Mouse (Mus musculus): ENCODE data around the gene Agrp. TPM values are rescaled to one million over a fixed set of nuclear protein-coding genes. Genes with fewer than 3 reads are reported as not detected.
A peak's percentile ranks its signal among the peaks of the same experiment; 100 is the strongest.

Agrp gene
- total and polyA plus RNA-seq, 3 experiments: 0.63 TPM; not detected in 2

- Histone ChIP-seq H3K4me3 (ENCODE audit: control insufficient read depth in 1 of 2, insufficient read depth in 1 of 2, low read depth in 2 of 2, low read length in 2 of 2) (peak within 1 kb of the TSS; percentile 80 to 86), H3K9me3 (replicated peaks; ENCODE audit: insufficient read depth, low read length) (no peaks in the 10 kb centered on the region), H3K79me2 (ENCODE audit: control insufficient read depth, insufficient read depth, low read length, poor library complexity) (peaks cover 15% of the 10 kb centered on the region), H3K27me3 (ENCODE audit: control insufficient read depth in 1 of 2, insufficient read depth in 2 of 2, low read length in 2 of 2) (no peaks in the 10 kb centered on the region), H3K27ac (ENCODE audit: control insufficient read depth, low read depth, low read length) (peak within 1 kb of the TSS; percentile 88), H3K9ac (ENCODE audit: control insufficient read depth, low read depth, low read length, poor library complexity, severe bottlenecking) (peak within 1 kb of the TSS; percentile 87), H3K36me3 (ENCODE audit: control insufficient read depth in 1 of 2, insufficient read depth in 2 of 2, low read length in 2 of 2) (peaks cover 0 to 7% of the 10 kb centered on the region in 2 experiments; a peak in 2 of 4 replicates), H3K4me1 (ENCODE audit: control insufficient read depth in 1 of 2, insufficient read depth in 2 of 2, low read length in 2 of 2) (peaks cover 7 to 12% of the 10 kb centered on the region in 2 experiments; a peak in 3 of 4 replicates)
- peak; percentile 100 for DNase-seq (ENCODE audit: low read depth, low spot score)
- TF ChIP-seq POLR2A (IDR thresholded peaks at IDR 0.05; ENCODE audit: control insufficient read depth in 1 of 2, insufficient read depth in 1 of 2, low read depth in 1 of 2, low read length in 2 of 2, poor library complexity in 1 of 2) (peak; percentile 63 to 89; a peak in 3 of 4 replicates), UBTF (IDR thresholded peaks at IDR 0.05; ENCODE audit: borderline replicate concordance, insufficient read depth, low read depth, low read length) (no peak), HCFC1 (IDR thresholded peaks at IDR 0.05; ENCODE audit: low read depth, low read length) (peak; percentile 85), RAD21 (IDR thresholded peaks at IDR 0.05; ENCODE audit: low read depth, low read length) (peak; percentile 75), TCF12 (IDR thresholded peaks at IDR 0.05; ENCODE audit: low read depth, low read length) (peak; percentile 66; the same call in 1 of the 2 replicates), CHD2 (IDR thresholded peaks at IDR 0.05; ENCODE audit: low read length) (no peak), MAFK (IDR thresholded peaks at IDR 0.05; ENCODE audit: borderline replicate concordance, low read depth, low read length) (no peak), RCOR1 (IDR thresholded peaks at IDR 0.05; ENCODE audit: low read depth, low read length) (no peak), USF1 (IDR thresholded peaks at IDR 0.05; ENCODE audit: low read depth, low read length) (peak; percentile 98), ELF1 (IDR thresholded peaks at IDR 0.05; ENCODE audit: low read depth, low read length) (peak; percentile 91), BHLHE40 (IDR thresholded peaks at IDR 0.05; ENCODE audit: borderline replicate concordance, low read depth, low read length) (peak; percentile 97), MAZ (IDR thresholded peaks at IDR 0.05; ENCODE audit: low read depth, low read length) (peak; percentile 71; the same call in 1 of the 2 replicates), NRF1 (IDR thresholded peaks at IDR 0.05; ENCODE audit: insufficient read depth, low read depth, low read length, poor library complexity, severe bottlenecking) (peak; percentile 98), GATA1 (IDR thresholded peaks at IDR 0.05; ENCODE audit: low read depth, low read length) (no peak), NELFE (IDR thresholded peaks at IDR 0.05; ENCODE audit: low read depth, low read length) (peak; percentile 79), TAL1 (IDR thresholded peaks at IDR 0.05; ENCODE audit: low read length) (no peak), POLR2AphosphoS2 (IDR thresholded peaks at IDR 0.05; ENCODE audit: low read length) (no peak), MXI1 (IDR thresholded peaks at IDR 0.05; ENCODE audit: low read depth, low read length) (peak; percentile 80), JUND (IDR thresholded peaks at IDR 0.05; ENCODE audit: low read depth, low read length) (no peak), MAX (IDR thresholded peaks at IDR 0.05; ENCODE audit: low read length) (peak; percentile 95), MYB (IDR thresholded peaks at IDR 0.05; ENCODE audit: low read depth, low read length) (no peak), POLR2AphosphoS5 (IDR thresholded peaks at IDR 0.05; ENCODE audit: borderline replicate concordance, low read depth, low read length) (no peak), ZNF384 (IDR thresholded peaks at IDR 0.05; ENCODE audit: low read depth, low read length) (no peak), SIN3A (IDR thresholded peaks at IDR 0.05; ENCODE audit: low read length) (peak; percentile 99), CHD1 (IDR thresholded peaks at IDR 0.05; ENCODE audit: low read depth, low read length) (no peak), USF2 (IDR thresholded peaks at IDR 0.05; ENCODE audit: borderline replicate concordance in 1 of 2, insufficient read depth in 1 of 2, low read depth in 1 of 2, low read length in 2 of 2) (peak; percentile 90 to 98), MEF2A (IDR thresholded peaks at IDR 0.05; ENCODE audit: extremely low read depth, insufficient replicate concordance, low read depth, low read length, poor library complexity, severe bottlenecking) (no peak), GABPA (IDR thresholded peaks at IDR 0.05; ENCODE audit: low read depth, low read length) (no peak), ZKSCAN1 (IDR thresholded peaks at IDR 0.05; ENCODE audit: low read depth, low read length) (no peak), MYC (IDR thresholded peaks at IDR 0.05; ENCODE audit: low read depth, low read length) (peak; percentile 85), EP300 (IDR thresholded peaks at IDR 0.05; ENCODE audit: low read depth in 1 of 2, low read length in 2 of 2) (peak in 1 of 2 experiments; percentile 20; a peak in 2 of 4 replicates), ZC3H11A (IDR thresholded peaks at IDR 0.05; ENCODE audit: low read depth, low read length) (peak; percentile 55; the same call in 1 of the 2 replicates), ZMIZ1 (IDR thresholded peaks at IDR 0.05; ENCODE audit: low read depth, low read length) (peak; percentile 59), CTCF (IDR thresholded peaks at IDR 0.05 in 2 of 3, conservative IDR thresholded peaks at IDR 0.05 in 1 of 3; ENCODE audit: control insufficient read depth in 1 of 3, insufficient read depth in 1 of 3, low read depth in 2 of 3, low read length in 3 of 3, poor library complexity in 1 of 3, severe bottlenecking in 1 of 3) (peak; percentile 47 to 95 (median 72); a peak in 5 of 6 replicates), KAT2A (conservative IDR thresholded peaks at IDR 0.05; ENCODE audit: low read depth, low read length) (no peak; the same call in 1 of the 2 replicates)
Measured at GRCm38 (mm10) chr8:105565952-105566702, 71.1 kb downstream of the Agrp start, which contains the start of gene Atp6v0d1. Atp6v0d1 (minus strand) TSS chr8:105566047.

Measured in MEL (cell line).